Mouse (Mus musculus): ENCODE measurements around the gene Osbpl7.

The Osbpl7 gene

DNA sequence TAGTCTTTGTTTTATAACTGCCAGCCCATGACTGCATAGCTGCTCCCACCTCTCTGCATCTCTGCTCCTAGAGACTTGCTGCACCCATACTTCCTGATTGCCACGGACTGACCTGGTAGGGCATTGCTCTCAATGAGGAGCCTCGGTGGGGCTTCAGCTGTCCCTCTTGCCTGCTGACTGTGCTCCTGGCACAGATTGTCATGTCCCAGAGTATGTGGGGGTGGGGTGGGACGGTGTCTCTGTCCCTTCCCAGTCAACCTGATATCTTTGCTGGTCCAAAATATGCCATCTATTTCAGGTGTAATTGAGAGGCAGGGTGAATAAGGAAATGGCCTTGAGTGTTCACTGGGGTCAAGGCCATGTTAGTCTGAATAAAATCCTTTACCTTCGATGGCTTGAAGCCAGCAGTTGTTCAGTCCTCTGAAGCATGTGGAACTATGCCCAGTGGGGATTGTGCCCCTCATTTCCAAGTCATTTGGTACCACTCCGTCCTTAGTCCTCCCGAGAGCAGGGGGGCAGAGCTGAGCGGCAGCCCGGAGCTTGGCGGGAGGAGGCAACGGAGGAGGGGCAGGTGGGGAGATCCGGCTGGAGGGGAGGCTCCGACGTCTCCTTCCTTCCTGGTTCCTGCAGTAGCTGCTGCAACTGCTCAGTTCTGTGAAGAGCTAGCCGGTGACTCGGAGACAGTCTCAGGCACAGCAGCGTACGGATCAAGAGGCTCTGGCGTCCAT lies at the start of gene Osbpl7:
TSS of gene Osbpl7 (plus strand) at position 413 of the 728 bp plus-strand sequence.
- DNase-seq = peak; percentile 85 to 88

DNA sequence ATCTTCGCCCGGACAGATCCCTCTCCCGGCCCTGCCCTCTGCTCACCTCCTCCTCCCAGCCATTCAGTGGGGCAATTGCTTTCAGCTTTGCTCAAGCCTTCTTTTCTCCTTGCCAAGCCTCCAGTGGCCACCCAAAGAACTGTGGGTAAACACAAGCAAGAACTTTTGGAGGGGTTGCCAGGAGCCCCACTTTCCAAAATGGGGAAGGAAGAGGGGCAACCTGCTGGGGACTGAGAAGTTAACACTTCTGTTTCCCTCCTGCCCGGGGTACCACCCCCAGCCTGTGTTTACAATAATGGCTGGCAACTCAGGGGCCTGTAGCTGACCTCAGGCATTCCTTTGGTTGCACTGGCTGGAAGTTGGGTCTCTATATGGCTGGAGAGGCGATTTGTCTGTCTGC lies 47.3 kb upstream of the Osbpl7 start:
- no peak for DNase-seq

GRCm38 (mm10) chr11:97007093-97007794 lies 43.2 kb upstream of the Osbpl7 start:
- DNase-seq = no peak

- DNase-seq = no peak
Measured at GRCm38 (mm10) chr11:97009198-97009790, 41.1 kb upstream of the Osbpl7 start.

DNA sequence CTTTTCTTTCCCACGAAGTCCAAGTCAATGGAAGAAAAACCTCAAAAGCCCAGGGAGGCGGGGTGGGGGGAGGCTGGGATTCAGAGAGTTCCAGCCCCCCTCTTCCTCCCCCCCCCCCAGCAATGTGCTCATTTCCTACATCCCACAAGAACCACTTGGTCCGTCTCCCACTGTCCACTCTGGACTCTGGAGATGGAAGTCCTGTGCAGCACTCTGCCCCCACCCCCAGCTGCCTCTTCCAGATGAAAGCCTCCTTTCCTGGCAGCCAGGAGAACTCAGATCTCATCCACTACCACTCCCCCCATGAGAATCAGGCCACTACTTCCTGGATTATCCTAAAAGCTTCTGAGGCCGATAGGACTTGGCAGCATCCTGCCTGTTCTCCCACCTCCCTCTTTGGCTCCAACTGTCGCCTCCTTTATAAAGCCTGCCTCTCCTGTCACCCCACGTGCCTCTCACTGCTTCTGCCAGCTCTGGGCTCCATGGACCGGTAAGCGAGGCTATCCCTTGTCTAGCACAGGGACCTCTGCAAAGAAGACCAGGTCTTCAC lies 37.2 kb upstream of the Osbpl7 start, which contains the start of gene Sp6:
TSS of gene Sp6 (plus strand) at position 274 of the 550 bp plus-strand sequence.
- peak in 1 of 2 experiments; percentile 27 for DNase-seq

- peak; percentile 27 to 41 for DNase-seq
Measured at GRCm38 (mm10) chr11:97017696-97018582, 32.5 kb upstream of the Osbpl7 start.

- DNase-seq = peak; percentile 54 to 63
Measured at GRCm38 (mm10) chr11:97018583-97019344, 31.7 kb upstream of the Osbpl7 start.

- no peak for DNase-seq
Measured at GRCm38 (mm10) chr11:97019345-97019708, 31.1 kb upstream of the Osbpl7 start.

DNA sequence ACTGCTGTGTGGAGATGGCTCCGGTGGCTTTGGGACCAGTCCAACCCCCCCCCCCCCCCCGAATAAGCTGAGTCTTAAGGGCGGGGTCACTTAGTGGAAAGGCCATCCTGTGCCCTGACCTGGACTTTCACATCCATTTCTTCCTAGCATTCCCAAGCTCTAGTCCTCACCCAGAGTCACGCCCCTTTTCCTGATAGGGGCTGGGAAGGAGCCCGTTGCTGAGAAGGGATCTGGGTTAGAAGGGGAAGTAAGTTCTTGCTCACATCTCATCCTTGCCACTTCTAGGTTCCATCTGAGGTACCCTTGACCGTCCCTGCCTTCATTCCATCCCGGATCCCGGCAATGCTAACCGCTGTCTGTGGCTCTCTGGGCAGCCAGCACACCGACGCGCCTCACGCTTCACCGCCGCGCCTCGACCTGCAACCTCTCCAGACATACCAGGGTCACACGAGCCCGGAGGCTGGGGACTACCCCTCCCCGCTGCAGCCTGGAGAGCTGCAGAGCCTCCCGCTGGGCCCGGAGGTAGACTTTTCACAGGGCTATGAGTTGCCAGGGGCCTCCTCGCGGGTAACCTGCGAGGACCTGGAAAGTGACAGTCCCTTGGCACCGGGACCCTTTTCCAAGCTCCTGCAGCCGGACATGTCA lies 29.2 kb upstream of the Osbpl7 start:
- DNase-seq = peak; percentile 24 to 45

DNA sequence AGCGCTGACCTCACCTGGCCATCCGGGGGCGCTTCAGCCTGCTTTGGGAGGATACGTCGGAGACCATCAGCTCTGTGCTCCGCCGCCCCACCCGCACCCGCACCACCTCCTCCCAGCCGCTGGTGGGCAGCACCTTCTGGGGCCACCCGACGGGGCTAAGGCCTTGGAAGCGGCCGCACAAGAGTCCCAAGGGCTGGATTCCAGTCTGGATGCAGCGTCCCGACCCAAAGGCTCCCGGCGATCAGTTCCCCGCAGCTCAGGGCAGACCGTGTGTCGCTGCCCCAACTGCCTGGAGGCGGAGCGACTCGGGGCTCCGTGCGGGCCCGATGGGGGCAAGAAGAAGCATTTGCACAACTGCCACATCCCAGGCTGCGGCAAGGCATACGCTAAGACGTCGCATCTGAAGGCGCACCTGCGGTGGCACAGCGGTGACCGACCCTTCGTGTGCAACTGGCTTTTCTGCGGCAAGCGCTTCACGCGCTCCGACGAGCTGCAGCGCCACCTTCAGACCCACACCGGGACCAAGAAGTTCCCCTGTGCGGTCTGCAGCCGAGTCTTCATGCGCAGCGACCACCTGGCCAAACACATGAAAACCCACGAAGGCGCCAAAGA lies 28.4 kb upstream of the Osbpl7 start:
- DNase-seq = peak; percentile 87 to 92

DNA sequence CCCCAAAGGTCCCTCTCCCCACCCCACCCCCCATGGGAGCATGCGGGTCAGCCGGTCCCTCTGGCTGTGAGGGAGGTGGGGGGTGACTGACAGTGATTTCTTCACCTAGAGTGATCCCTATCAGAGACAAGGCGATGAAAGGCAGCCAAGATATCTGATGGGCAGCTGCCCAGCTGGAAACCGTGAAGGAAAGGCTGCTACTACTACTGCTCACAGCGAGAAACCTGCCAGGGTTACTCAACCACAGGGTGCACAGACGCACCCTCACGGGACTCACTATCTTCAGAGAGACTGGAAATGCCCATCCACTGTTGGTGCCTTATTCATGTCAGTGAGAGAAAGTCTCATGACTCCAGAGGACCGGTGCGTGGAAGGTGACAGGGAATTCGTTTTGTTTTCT lies 25.5 kb upstream of the Osbpl7 start:
- DNase-seq = peak in 1 of 2 experiments; percentile 40

- peak; percentile 93 to 94 for DNase-seq
Measured at GRCm38 (mm10) chr11:97025721-97026344, 24.6 kb upstream of the Osbpl7 start.

DNA sequence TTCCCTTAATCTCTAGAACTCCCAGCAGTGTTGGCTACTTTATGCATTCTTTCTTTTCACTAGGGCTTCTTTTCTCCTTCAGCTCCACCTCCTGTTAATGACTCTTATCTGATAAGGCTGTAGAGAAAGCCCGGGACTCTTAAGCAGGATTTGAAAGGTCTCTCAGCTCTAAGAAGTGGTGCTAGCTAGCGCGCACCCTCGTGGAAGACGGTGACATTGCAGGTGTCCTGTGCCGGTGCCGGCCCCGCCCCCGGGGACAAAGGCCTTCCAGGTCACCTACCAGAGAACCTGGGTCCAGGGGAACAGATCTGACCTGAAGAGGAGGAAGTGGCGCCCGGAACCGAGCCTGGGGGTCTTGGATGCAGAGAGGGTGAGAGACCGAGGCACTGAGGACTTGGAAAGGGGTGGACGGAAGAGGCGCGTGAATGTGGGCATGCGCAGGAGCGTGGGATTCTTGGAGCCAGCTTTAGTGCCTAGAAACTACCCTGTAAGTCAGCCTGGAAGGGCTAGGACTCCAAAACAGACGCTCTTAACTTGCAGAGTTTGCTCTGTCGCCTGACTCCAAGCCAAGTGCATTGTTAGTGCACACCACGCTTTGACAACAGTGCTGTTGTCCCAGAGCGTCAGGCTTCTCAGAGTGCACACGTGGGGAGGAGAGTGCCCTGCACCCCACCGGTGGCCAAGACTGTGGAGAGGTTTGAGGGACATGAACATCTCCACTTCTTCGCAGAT lies 20.6 kb upstream of the Osbpl7 start, which contains the start of gene Scrn2:
TSS of gene Scrn2 (plus strand) at position 253 of the 732 bp plus-strand sequence.
- peak; percentile 92 for DNase-seq

- DNase-seq = no peak
Measured at GRCm38 (mm10) chr11:97030426-97030825, 20.0 kb upstream of the Osbpl7 start.

DNA sequence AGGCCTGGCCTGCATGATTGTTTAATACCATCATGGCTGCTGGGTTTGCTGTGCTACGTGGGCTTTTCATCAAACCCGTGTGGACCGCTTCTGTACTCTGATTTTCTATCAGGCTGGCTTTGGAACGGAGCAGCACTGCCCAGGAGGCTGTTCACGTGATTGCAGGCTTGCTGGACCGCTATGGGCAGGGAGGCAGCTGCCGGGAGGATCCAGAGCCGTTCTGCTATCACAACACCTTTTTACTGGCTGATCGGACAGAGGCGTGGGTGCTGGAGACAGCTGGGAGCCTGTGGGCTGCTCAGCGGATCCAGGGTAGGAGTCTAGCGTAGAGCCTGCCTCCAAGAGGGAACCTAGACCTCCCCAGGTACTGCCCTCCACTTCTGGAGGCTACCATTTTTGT lies 18.5 kb upstream of the Osbpl7 start:
- peak; percentile 34 to 59 for DNase-seq

DNA sequence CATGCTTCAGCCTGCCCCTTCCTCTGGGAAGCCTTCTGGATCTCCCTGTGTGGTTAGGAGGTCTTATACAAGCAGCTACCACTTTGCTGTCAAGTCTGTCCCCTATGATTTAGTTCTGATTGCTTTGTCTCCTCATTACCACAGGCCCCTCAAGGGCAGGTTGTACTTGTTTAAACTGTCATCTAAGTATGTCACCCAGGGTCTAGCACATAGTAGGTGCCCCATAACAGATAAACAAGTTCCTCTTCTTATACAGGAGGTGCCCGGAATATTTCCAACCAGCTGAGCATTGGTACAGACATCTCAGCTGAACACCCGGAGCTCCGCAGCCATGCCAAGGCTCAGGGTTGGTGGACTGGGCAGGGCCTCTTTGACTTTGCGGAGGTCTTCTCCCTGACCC lies 17.9 kb upstream of the Osbpl7 start:
- DNase-seq = no peak

- no peak for DNase-seq
Measured at GRCm38 (mm10) chr11:97033781-97034180, 16.6 kb upstream of the Osbpl7 start.

DNA sequence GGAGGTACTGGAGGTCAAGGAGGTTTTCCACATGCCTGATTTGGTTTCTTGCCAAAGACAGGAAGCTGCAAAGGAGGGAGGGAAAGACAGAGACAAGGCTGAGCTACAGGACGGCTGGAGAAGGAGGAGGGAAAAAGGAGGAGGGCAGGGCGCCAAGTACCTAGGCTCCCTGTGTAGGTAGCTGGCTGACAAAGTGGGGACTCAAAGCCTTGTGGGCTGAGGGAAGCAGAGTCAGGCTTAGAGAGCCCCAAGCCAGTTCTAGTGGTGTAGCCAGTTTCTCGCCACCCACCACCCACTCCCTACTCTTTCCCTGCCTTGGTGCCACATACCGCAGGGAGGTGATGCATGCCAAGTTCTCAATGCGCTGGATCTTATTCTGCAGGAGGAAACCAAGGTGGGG lies 14.3 kb upstream of the Osbpl7 start:
- DNase-seq = peak in 1 of 2 experiments; percentile 32

DNA sequence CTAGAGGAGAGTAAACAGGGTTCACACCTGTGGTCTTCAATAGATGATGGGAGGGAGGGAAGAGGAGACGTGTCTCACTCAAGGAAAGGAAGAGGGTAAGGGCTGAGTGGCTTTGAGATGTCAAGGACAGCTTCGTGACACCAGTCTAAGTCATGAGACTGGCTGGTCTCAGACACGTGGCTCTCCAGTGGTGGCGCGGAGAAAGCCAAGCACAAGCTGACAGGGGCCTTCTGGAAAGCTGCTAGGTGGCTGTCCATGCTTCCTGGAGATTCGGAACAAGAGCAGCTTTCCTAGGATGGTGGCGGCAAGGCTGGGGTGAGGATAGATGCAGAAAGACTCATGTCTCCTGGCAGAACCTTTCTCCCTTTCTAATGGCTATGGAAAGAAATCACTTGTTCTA lies 11.5 kb upstream of the Osbpl7 start:
- no peak for DNase-seq
